ENCODE assay signal across 26 mouse cellular contexts in the genomic region with DNA sequence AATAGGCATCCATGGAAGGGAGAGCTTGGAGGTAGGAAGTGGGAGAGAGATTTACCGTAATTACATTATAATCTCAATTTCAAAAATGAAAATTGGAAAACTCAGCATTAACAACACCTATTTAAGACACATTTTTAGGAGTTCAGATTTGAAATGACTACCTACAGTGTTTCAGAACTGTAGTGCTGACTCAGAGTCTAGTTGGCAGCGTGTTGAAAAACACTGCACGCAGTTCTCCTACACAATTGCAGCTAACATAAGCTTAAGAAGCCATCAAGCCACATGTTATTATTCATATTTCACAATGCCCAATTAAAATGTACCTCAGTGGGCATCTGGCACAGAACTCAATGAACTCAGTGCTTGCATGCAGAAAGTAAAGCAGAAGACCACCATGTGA.
"Had no signal": no experiment of that assay in that cellular context is flagged by ENCODE, and none has a peak within 500 bp of the region (broad histone marks: within the 10 kb centered on the region; RNA-seq: fewer than 3 reads in every experiment).

No protein-coding gene starts in this region.

- ATAC-seq: hindbrain, embryonic 16.5 days; inflammation-experienced regulatory T-cells, adult 6 months; intestine, embryonic 15.5 days; intestine, postnatal 0 days had no signal

- DNase-seq: gastrocnemius, postnatal 14 days; gastrocnemius, postnatal 36 days; heart, adult 11 months; heart, adult 2 months; heart, postnatal 4 days; kidney, adult 18-20 months; kidney, adult 8-10 months; kidney, postnatal 10 days; kidney, postnatal 25 days; kidney, postnatal 4 days; liver; liver, embryonic 13.5 days had no signal

- H3K4me3 ChIP-seq: heart, adult 2 months; heart, embryonic 13.5 days; heart, embryonic 15.5 days; hindbrain, embryonic 10.5 days; hindbrain, embryonic 12.5 days; intestine, embryonic 15.5 days; layer of hippocampus, adult 2 months; left cerebral cortex, adult 2 months; limb, embryonic 10.5 days; limb, embryonic 12.5 days; liver, embryonic 13.5 days; liver, embryonic 15.5 days had no signal

- H3K27ac ChIP-seq: heart, adult 2 months; heart, embryonic 13.5 days; heart, embryonic 15.5 days; hindbrain, embryonic 10.5 days; hindbrain, embryonic 12.5 days; hindbrain, embryonic 14.5 days; intestine, embryonic 15.5 days; layer of hippocampus, adult 2 months; left cerebral cortex, adult 2 months; limb, embryonic 10.5 days; limb, embryonic 12.5 days; liver, embryonic 13.5 days; liver, embryonic 15.5 days had no signal
